Mouse (Mus musculus) limb, embryonic 10.5 days (tissue): Measurements from ENCODE around the gene Pecam1. TPM values are rescaled to one million over a fixed set of nuclear protein-coding genes. Genes with fewer than 3 reads are reported as not detected.
"Not testable (repeated sequence)": the region's sequence is repeated elsewhere in the genome, so short reads cannot be mapped to it uniquely, and the experiment has no call there.

Experiments
- DNase-seq: peaks from one replicate; pipeline ENCODE4 v3.0.0-alpha.2; 2017; ENCODE audit warnings: low spot score
- H3K27ac ChIP-seq: fragments of 300-500 bp; sonication (generic); 2 replicates; pipeline ENCODE4 v1.5.1; 2016; ENCODE audit warnings: mild to moderate bottlenecking
- H3K27me3 ChIP-seq: fragments of 300-500 bp; sonication (generic); 2 replicates; pipeline ENCODE4 v1.6.1; 2016; ENCODE audit warnings: low read depth, mild to moderate bottlenecking; ENCODE audit not compliant: poor library complexity, severe bottlenecking
- H3K36me3 ChIP-seq: fragments of 300-500 bp; sonication (generic); 2 replicates; pipeline ENCODE4 v1.6.1; 2016; ENCODE audit warnings: mild to moderate bottlenecking, moderate library complexity
- H3K4me1 ChIP-seq: fragments of 300-500 bp; sonication (generic); 2 replicates; pipeline ENCODE4 v1.6.1; 2016
- H3K4me3 ChIP-seq: fragments of 300-500 bp; sonication (generic); 2 replicates; pipeline ENCODE4 v1.5.1; 2016; ENCODE audit warnings: mild to moderate bottlenecking, moderate library complexity
- H3K9me3 ChIP-seq: fragments of 300-500 bp; sonication (generic); replicated peaks from 2 replicates; pipeline ENCODE4 v1.6.1; 2016; ENCODE audit warnings: mild to moderate bottlenecking
- WGBS: fragments of 180-500 bp; shearing (Covaris S2); methylation state at CpG from one replicate; pipeline ENCODE4 v1.1.7; 2016; 5-methylcytosine and 5-hydroxymethylcytosine counted together
- polyA plus RNA-seq: library from polyadenylated mRNA; unstranded; fragments of >200 nt; fragmentation: Nextera tagmentation; extraction: Ambion mirVana; gene quantifications from 2 replicates; pipeline ENCODE4 v1.2.1, GENCODE M21; 2016

The Pecam1 gene
- polyA plus RNA-seq, 1 experiment from 2014 or later = 28.8 TPM

GRCm38 (mm10) chr11:106740724-106741123 is 9.7 kb downstream of the Pecam1 start:
- not testable (repeated sequence) for H3K27ac ChIP-seq, H3K27me3 ChIP-seq, H3K36me3 ChIP-seq, DNase-seq, H3K9me3 ChIP-seq, H3K4me3 ChIP-seq
- H3K4me1 ChIP-seq = peaks cover 10% of the 10 kb centered on the region
- WGBS = 89% methylated on average over 5 of the region's 8 CpGs

- no peaks in the 10 kb centered on the region for H3K27me3 ChIP-seq
- no peaks in the 10 kb centered on the region for H3K36me3 ChIP-seq
- no peak overlapping the region for H3K4me3 ChIP-seq
- 96% methylated on average over 2 of the region's 2 CpGs for WGBS
- no peak for DNase-seq
- no peak overlapping the region for H3K27ac ChIP-seq
- H3K9me3 ChIP-seq = no peaks in the 10 kb centered on the region
- peaks cover 10% of the 10 kb centered on the region for H3K4me1 ChIP-seq
Measured at GRCm38 (mm10) chr11:106739116-106739515, 11.3 kb downstream of the Pecam1 start.

GRCm38 (mm10) chr11:106737178-106737621 is 13.2 kb downstream of the Pecam1 start:
- Histone ChIP-seq H3K4me3 (no peak overlapping the region), H3K36me3 (no peaks in the 10 kb centered on the region), H3K9me3 (no peaks in the 10 kb centered on the region), H3K27ac (peak overlapping the region; percentile 25), H3K4me1 (peaks cover 6% of the 10 kb centered on the region), H3K27me3 (no peaks in the 10 kb centered on the region)
- DNase-seq = no peak
- 33% methylated on average over 12 of the region's 12 CpGs for WGBS

GRCm38 (mm10) chr11:106736614-106737013 is 13.8 kb downstream of the Pecam1 start:
- H3K27me3 ChIP-seq = no peaks in the 10 kb centered on the region
- no peak for DNase-seq
- WGBS = 75% methylated on average over 3 of the region's 3 CpGs

GRCm38 (mm10) chr11:106730714-106731113 is 19.7 kb downstream of the Pecam1 start:
- WGBS = 87% methylated on average over 4 of the region's 4 CpGs
- H3K27ac ChIP-seq = no peak overlapping the region
- H3K27me3 ChIP-seq = no peaks in the 10 kb centered on the region
- no peak for DNase-seq
- peaks cover 21% of the 10 kb centered on the region for H3K4me1 ChIP-seq
- no peak overlapping the region for H3K4me3 ChIP-seq
- no peaks in the 10 kb centered on the region for H3K9me3 ChIP-seq
- no peaks in the 10 kb centered on the region for H3K36me3 ChIP-seq

More at GRCm38 (mm10) chr11:106736614-106737013, 13.8 kb downstream of the Pecam1 start:
- Histone ChIP-seq H3K4me1 (peaks cover 6% of the 10 kb centered on the region), H3K4me3 (no peak overlapping the region), H3K36me3 (no peaks in the 10 kb centered on the region), H3K9me3 (no peaks in the 10 kb centered on the region), H3K27ac (peak overlapping the region; percentile 25; the same call in 1 of the 2 replicates)

- Histone ChIP-seq H3K4me3 (no peak overlapping the region), H3K4me1 (peaks cover 21% of the 10 kb centered on the region), H3K9me3 (no peaks in the 10 kb centered on the region), H3K27me3 (no peaks in the 10 kb centered on the region), H3K27ac (no peak overlapping the region), H3K36me3 (no peaks in the 10 kb centered on the region)
- no peak for DNase-seq
- WGBS = 89% methylated on average over 1 of the region's 1 CpGs
Measured at GRCm38 (mm10) chr11:106729656-106730055, 20.8 kb downstream of the Pecam1 start.

- H3K9me3 ChIP-seq = no peaks in the 10 kb centered on the region
- no peak overlapping the region for H3K4me3 ChIP-seq
- H3K27ac ChIP-seq = peak overlapping the region; percentile 36; the same call in 1 of the 2 replicates
- H3K36me3 ChIP-seq = no peaks in the 10 kb centered on the region
- WGBS = 73% methylated on average over 10 of the region's 10 CpGs
- no peaks in the 10 kb centered on the region for H3K27me3 ChIP-seq
- H3K4me1 ChIP-seq = peaks cover 21% of the 10 kb centered on the region
- DNase-seq = no peak
Measured at GRCm38 (mm10) chr11:106728402-106729366, 21.7 kb downstream of the Pecam1 start.

- no peaks in the 10 kb centered on the region for H3K27me3 ChIP-seq
- 26% methylated on average over 5 of the region's 5 CpGs for WGBS
Measured at GRCm38 (mm10) chr11:106727967-106728366, 22.5 kb downstream of the Pecam1 start.

GRCm38 (mm10) chr11:106724916-106725235 is 25.6 kb downstream of the Pecam1 start:
- H3K36me3 ChIP-seq, H3K9me3 ChIP-seq, DNase-seq, H3K27me3 ChIP-seq, H3K27ac ChIP-seq, H3K4me3 ChIP-seq: not testable (repeated sequence)
- peaks cover 33% of the 10 kb centered on the region for H3K4me1 ChIP-seq
- WGBS = 93% methylated on average over 9 of the region's 9 CpGs

More at GRCm38 (mm10) chr11:106727967-106728366, 22.5 kb downstream of the Pecam1 start:
- no peaks in the 10 kb centered on the region for H3K36me3 ChIP-seq
- H3K4me3 ChIP-seq = no peak overlapping the region
- no peak for DNase-seq
- H3K9me3 ChIP-seq = no peaks in the 10 kb centered on the region
- peak overlapping the region; percentile 36; the same call in 1 of the 2 replicates for H3K27ac ChIP-seq
- H3K4me1 ChIP-seq = peaks cover 27% of the 10 kb centered on the region

GRCm38 (mm10) chr11:106724176-106724915 is 26.1 kb downstream of the Pecam1 start:
- no peak overlapping the region for H3K27ac ChIP-seq
- H3K4me3 ChIP-seq = no peak overlapping the region
- no peaks in the 10 kb centered on the region for H3K36me3 ChIP-seq
- no peaks in the 10 kb centered on the region for H3K9me3 ChIP-seq
- WGBS = 86% methylated on average over 10 of the region's 10 CpGs
- peaks cover 38% of the 10 kb centered on the region for H3K4me1 ChIP-seq
- no peaks in the 10 kb centered on the region for H3K27me3 ChIP-seq
- no peak for DNase-seq

- H3K4me1 ChIP-seq = peaks cover 35% of the 10 kb centered on the region
- H3K9me3 ChIP-seq = no peaks in the 10 kb centered on the region
- H3K27me3 ChIP-seq = no peaks in the 10 kb centered on the region
- H3K36me3 ChIP-seq = no peaks in the 10 kb centered on the region
- WGBS = 85% methylated on average over 15 of the region's 15 CpGs
- H3K4me3 ChIP-seq = no peak overlapping the region
- DNase-seq = no peak
- no peak overlapping the region for H3K27ac ChIP-seq
Measured at GRCm38 (mm10) chr11:106723611-106724125, 26.8 kb downstream of the Pecam1 start.

- H3K27ac ChIP-seq = no peak overlapping the region
- no peaks in the 10 kb centered on the region for H3K36me3 ChIP-seq
- no peaks in the 10 kb centered on the region for H3K27me3 ChIP-seq
- 24% methylated on average over 7 of the region's 7 CpGs for WGBS
- H3K9me3 ChIP-seq = no peaks in the 10 kb centered on the region
- no peak for DNase-seq
- peaks cover 27% of the 10 kb centered on the region for H3K4me1 ChIP-seq
- H3K4me3 ChIP-seq = no peak overlapping the region
Measured at GRCm38 (mm10) chr11:106722831-106723361, 27.5 kb downstream of the Pecam1 start.
